Mouse (Mus musculus) hindbrain, embryonic 14.5 days (tissue): ENCODE measurements around the gene Ddx19a. TPM values are rescaled to one million over a fixed set of nuclear protein-coding genes. Genes with fewer than 3 reads are reported as not detected.
"Not testable (repeated sequence)": the region's sequence is repeated elsewhere in the genome, so short reads cannot be mapped to it uniquely, and the experiment has no call there.

Source experiments
- ATAC-seq: fragments of 200-750 bp; cut with Nextera tagmentation; 2 replicates; pipeline ENCODE4 v1.8.0; 2017; ENCODE audit warnings: moderate number of reproducible peaks, mild to moderate bottlenecking, moderate TSS enrichment, moderate library complexity; ENCODE audit not compliant: low FRiP score
- DNase-seq: peaks from one replicate; pipeline ENCODE4 v3.0.0-alpha.2; 2015; ENCODE audit warnings: low spot score
- H3K27ac ChIP-seq: fragments of 300-500 bp; sonication (generic); 2 replicates; pipeline ENCODE4 v1.5.1; 2014; ENCODE audit warnings: mild to moderate bottlenecking, moderate library complexity
- H3K27me3 ChIP-seq: fragments of 300-500 bp; sonication (generic); 2 replicates; pipeline ENCODE4 v1.6.1; 2014; ENCODE audit warnings: mild to moderate bottlenecking, low read length, mixed read lengths; ENCODE audit not compliant: control insufficient read depth, insufficient read depth
- H3K36me3 ChIP-seq: fragments of 300-500 bp; sonication (generic); replicated peaks from 2 replicates; pipeline ENCODE4 v1.6.1; 2014; ENCODE audit not compliant: control insufficient read depth, insufficient read depth
- H3K4me1 ChIP-seq: fragments of 300-500 bp; sonication (generic); replicated peaks from 2 replicates; pipeline ENCODE4 v1.6.1; 2014; ENCODE audit warnings: antibody characterized with exemption, low read length, mixed read lengths; ENCODE audit not compliant: control insufficient read depth, insufficient read depth
- H3K4me2 ChIP-seq: fragments of 300-500 bp; sonication (generic); replicated peaks from 2 replicates; pipeline ENCODE4 v1.6.1; 2014; ENCODE audit warnings: mild to moderate bottlenecking, moderate library complexity
- H3K4me3 ChIP-seq: fragments of 300-500 bp; sonication (generic); replicated peaks from 2 replicates; pipeline ENCODE4 v1.5.1; 2014; ENCODE audit warnings: mild to moderate bottlenecking, low read length
- H3K9ac ChIP-seq: fragments of 300-500 bp; sonication (generic); 2 replicates; pipeline ENCODE4 v1.6.1; 2014
- H3K9me3 ChIP-seq: fragments of 300-500 bp; sonication (generic); 2 replicates; pipeline ENCODE4 v1.6.1; 2016; ENCODE audit warnings: low read length; ENCODE audit not compliant: control insufficient read depth
- WGBS: fragments of 180-500 bp; shearing (Covaris S2); extraction: QIAGEN DNeasy Blood & Tissue Kit; methylation state at CpG from one replicate; pipeline ENCODE4 v1.1.7; 2014; 5-methylcytosine and 5-hydroxymethylcytosine counted together
- microRNA-seq: library from miRNA; unstranded; fragments of <30 nt; microRNA quantifications from one replicate; pipeline ENCODE4, GENCODE M21; 2016
- polyA plus RNA-seq: library from polyadenylated mRNA; unstranded; fragments of >200 nt; fragmentation: Nextera tagmentation; extraction: Ambion mirVana; gene quantifications from 2 replicates; pipeline ENCODE4 v1.2.1, GENCODE M21; 2014

The Ddx19a gene
- polyA plus RNA-seq, 1 experiment from 2014 or later, result 13.0 TPM

- not testable (repeated sequence) for ATAC-seq, DNase-seq, H3K27me3 ChIP-seq, H3K4me3 ChIP-seq, H3K4me1 ChIP-seq, H3K27ac ChIP-seq, H3K4me2 ChIP-seq, H3K36me3 ChIP-seq, H3K9ac ChIP-seq, H3K9me3 ChIP-seq
- 94% methylated on average over 6 of the region's 8 CpGs for WGBS
These were observed 67.9 kb downstream of the Ddx19a start for GRCm38 (mm10) chr8:110929672-110930071.

- ATAC-seq, result no peak
- no peak for DNase-seq
These were observed 68.5 kb downstream of the Ddx19a start for GRCm38 (mm10) chr8:110929066-110929465.

DNA sequence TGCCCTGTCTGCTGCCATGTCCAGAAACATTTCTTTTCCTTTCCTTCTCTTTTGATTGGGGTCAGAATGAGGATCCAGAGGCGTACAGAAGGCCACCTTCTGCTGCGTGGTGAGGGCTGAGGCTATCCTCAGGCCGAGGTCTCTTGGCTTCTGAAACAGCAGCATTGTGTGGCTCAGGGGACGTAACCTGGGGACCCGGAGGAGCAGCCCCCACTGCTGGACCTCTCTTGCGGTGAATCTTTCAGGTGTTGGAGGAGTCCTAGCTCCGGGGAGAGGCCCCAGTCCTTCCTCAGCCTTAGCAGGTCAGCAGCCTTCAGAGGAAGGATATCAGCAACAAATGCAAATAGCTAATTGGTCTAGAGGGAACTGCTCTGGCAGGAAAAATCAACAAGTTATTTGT lies 69.2 kb downstream of the Ddx19a start:
- no peak for DNase-seq
- ATAC-seq, result no peak
- Histone ChIP-seq H3K4me2 (no peak overlapping the region), H3K27me3 (no peaks in the 10 kb centered on the region), H3K36me3 (peaks cover 4% of the 10 kb centered on the region; the same call in 1 of the 2 replicates), H3K27ac (no peak overlapping the region), H3K4me3 (no peak overlapping the region), H3K9ac (no peak overlapping the region), H3K4me1 (no peaks in the 10 kb centered on the region), H3K9me3 (no peaks in the 10 kb centered on the region)
- 83% methylated on average over 7 of the region's 7 CpGs for WGBS

More at GRCm38 (mm10) chr8:110929066-110929465, 68.5 kb downstream of the Ddx19a start:
- Histone ChIP-seq H3K4me3 (no peak overlapping the region), H3K36me3 (peaks cover 4% of the 10 kb centered on the region; the same call in 1 of the 2 replicates), H3K9me3 (no peaks in the 10 kb centered on the region), H3K27me3 (no peaks in the 10 kb centered on the region), H3K4me2 (no peak overlapping the region), H3K4me1 (no peaks in the 10 kb centered on the region), H3K27ac (no peak overlapping the region), H3K9ac (no peak overlapping the region)
- WGBS, result 55% methylated on average over 5 of the region's 5 CpGs

DNA sequence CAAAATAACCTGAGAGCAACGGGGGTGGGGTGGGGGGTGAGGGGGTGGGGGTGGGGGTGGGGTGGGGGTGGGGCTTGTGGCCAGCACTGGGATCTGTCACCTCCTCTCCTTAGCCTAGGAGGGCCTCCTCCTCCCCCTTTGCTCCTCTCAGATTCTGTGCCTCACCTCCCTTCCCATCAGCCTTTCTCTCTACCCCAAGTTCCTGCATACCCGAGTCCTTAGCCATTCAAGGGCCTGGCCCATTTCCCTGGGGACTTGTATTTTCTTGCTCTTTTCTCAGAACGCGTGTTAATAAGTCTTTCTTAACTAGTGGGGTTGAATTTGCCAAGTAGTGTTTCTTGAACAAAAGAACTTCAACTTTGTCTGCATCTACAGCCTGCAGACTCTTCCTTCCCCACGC lies 70.9 kb downstream of the Ddx19a start:
- DNase-seq (no peak), ATAC-seq (no peak)
- WGBS, result 61% methylated on average over 5 of the region's 5 CpGs
- Histone ChIP-seq H3K27me3 (no peaks in the 10 kb centered on the region), H3K36me3 (peaks cover 2% of the 10 kb centered on the region; the same call in 1 of the 2 replicates), H3K4me1 (peaks cover 6% of the 10 kb centered on the region), H3K4me2 (no peak overlapping the region), H3K9me3 (no peaks in the 10 kb centered on the region), H3K27ac (no peak overlapping the region), H3K9ac (no peak overlapping the region), H3K4me3 (no peak overlapping the region)

GRCm38 (mm10) chr8:110925691-110926140 lies 71.9 kb downstream of the Ddx19a start:
- 89% methylated on average over 8 of the region's 8 CpGs for WGBS
- H3K27me3 ChIP-seq, result no peaks in the 10 kb centered on the region
- H3K4me3 ChIP-seq, result no peak overlapping the region
- H3K27ac ChIP-seq, result no peak overlapping the region
- no peak for DNase-seq
- H3K4me2 ChIP-seq, result no peak overlapping the region
- no peak for ATAC-seq
- peaks cover 16% of the 10 kb centered on the region for H3K4me1 ChIP-seq
- no peaks in the 10 kb centered on the region for H3K9me3 ChIP-seq
- H3K9ac ChIP-seq, result no peak overlapping the region
- H3K36me3 ChIP-seq, result no peaks in the 10 kb centered on the region

Small RNA genes lying within 50 kb of the gene (microRNA-seq; reads per million reads assigned to microRNA genes)
- gene Gm24103 (not detected), gene Mir3473d (not detected)

Other genes with a start within 250 kb of the Ddx19a start
- 5.4 and 6.1 TPM in 2 replicates for gene Il34, start 191.9 kb downstream of the Ddx19a start, polyA plus RNA-seq
- 66.7 and 73.0 TPM in 2 replicates for gene Cog4, start 151.2 kb downstream of the Ddx19a start, polyA plus RNA-seq
- gene Sf3b3, start 151.0 kb downstream of the Ddx19a start, polyA plus RNA-seq, result 92.2 and 102 TPM in 2 replicates
- gene Fuk, start 95.3 kb downstream of the Ddx19a start, polyA plus RNA-seq, result 5.0 and 5.8 TPM in 2 replicates
- gene St3gal2, start 77.9 kb downstream of the Ddx19a start, polyA plus RNA-seq, result 17.6 and 18.3 TPM in 2 replicates
- 8.1 and 9.1 TPM in 2 replicates for gene Ddx19b, start 34.0 kb upstream of the Ddx19a start, polyA plus RNA-seq
- gene Aars, start 35.3 kb upstream of the Ddx19a start, polyA plus RNA-seq, result 79.2 and 91.1 TPM in 2 replicates
- not detected in 2 replicates for gene Exosc6, start 58.5 kb upstream of the Ddx19a start, polyA plus RNA-seq
- gene Clec18a, start 94.6 kb upstream of the Ddx19a start, polyA plus RNA-seq, result 0.44 and 0.73 TPM in 2 replicates
- gene Pdpr, start 96.8 kb upstream of the Ddx19a start, polyA plus RNA-seq, result 7.2 and 8.4 TPM in 2 replicates